Mouse (Mus musculus) adrenal gland, postnatal 14 days (tissue): ENCODE measurements around the gene Pnkd. TPM values are rescaled to one million over a fixed set of nuclear protein-coding genes. Genes with fewer than 3 reads are reported as not detected.
"Not testable (repeated sequence)": the region's sequence is repeated elsewhere in the genome, so short reads cannot be mapped to it uniquely, and the experiment has no call there.

Experiments
- DNase-seq: peaks from one replicate; pipeline ENCODE4 v3.0.0; 2021; ENCODE audit warnings: mixed read lengths
- total RNA-seq: library from RNA; stranded (reverse); gene quantifications from 2 replicates; pipeline ENCODE4 v1.2.3, GENCODE M21; 2021

Pnkd gene
- total RNA-seq, 1 experiment from 2014 or later = 115 TPM

- DNase-seq = peak; percentile 60
Observed at GRCm38 (mm10) chr1:74331046-74331681, 46.4 kb downstream of the Pnkd start.

- DNase-seq = peak; percentile 97
Observed at GRCm38 (mm10) chr1:74332241-74332763, 47.6 kb downstream of the Pnkd start.

DNA sequence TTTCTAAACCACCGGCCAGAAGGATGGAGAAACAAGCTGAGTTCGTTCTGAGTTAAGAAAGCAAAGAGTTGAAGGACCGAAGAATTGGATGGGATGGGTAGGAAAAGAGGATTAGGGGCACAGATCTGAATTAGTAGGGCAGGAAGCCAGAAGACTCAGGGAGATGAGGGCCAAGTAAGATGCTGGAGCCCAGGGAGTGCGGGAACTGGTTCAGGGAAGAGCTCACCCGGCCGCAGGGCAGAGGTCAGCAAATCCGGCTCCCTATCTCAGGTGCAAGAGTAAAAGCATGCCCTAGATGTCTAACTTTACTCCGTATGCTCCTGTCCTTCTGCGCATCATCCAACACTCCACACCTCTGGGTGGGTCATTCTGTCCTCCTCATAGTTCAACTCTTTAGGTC, 48.2 kb downstream of the Pnkd start:
- peak; percentile 12 for DNase-seq

DNA sequence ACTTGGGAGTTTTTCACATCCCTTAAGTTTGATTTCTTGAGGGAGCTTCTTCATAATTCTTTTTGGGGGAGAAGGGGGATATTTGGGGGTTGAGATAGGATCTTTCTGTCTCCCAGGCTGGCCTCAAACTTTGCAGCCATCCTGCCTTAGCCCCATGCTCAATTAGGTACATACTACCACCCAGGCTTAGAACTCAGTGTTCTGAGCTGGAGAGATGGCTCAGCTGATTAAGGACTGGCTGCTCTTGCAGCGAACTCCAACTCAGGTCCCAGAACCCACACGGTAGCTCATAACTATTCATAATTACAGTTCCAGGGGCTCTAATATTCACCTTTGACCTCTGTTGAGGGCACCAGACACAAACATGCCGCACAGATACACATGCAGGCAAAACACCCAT, 49.9 kb downstream of the Pnkd start:
- DNase-seq = no peak

DNA sequence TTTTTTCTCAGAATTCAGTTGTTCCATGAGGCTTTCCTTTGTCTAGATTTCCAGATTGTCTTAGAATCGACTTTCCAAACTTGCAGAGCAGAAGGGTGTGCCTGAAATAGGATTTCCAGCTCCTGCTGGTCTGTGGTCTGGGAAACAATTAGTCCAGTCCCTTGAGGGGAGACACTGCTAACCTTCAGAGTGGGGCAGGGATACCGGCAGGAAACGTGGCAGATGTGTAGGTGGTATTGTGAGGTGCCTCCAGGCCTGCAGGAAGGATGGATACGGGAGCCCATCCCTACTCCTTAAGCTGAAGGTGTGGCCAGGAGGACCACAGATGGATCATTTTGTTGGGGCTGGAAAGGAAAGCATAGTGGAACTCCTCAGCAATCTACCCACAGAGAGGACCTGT, 50.3 kb downstream of the Pnkd start:
- DNase-seq = no peak

DNA sequence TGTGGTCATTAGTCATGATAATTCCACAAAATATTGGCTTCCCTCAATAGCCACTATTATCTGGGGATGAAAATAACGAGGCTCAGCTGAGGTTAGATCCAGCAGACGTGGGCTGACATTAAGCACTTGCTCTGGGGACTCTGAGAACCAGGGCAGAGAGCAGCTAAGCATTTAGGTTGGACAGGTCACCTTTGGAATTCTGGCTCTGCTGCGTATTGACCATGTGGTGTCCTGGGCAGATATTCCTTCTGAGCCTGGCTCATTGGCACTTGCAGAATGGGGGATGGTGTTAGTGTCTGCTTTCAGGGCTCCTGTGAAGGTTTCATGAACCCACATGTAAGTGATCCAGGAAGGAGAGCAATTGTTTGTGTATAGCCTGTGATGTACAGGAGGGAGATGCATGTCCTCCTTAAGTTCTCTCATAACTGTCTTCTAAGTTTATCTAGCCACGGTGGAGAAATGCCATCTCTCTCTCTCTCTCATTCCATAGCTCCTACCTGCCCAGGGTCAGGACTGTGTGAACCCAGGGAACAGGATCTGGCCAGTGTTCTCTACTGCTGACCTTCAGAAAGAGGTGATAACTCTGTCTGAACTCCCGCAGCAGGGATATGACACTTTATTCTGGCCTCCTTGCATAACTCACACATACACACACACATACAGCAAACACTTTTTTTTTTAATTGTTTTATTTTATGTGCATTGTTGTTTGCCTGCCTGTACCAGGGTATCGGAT, 50.9 kb downstream of the Pnkd start:
- no peak for DNase-seq

- peak; percentile 43 for DNase-seq
Observed at GRCm38 (mm10) chr1:74337241-74337771, 52.6 kb downstream of the Pnkd start.

DNA sequence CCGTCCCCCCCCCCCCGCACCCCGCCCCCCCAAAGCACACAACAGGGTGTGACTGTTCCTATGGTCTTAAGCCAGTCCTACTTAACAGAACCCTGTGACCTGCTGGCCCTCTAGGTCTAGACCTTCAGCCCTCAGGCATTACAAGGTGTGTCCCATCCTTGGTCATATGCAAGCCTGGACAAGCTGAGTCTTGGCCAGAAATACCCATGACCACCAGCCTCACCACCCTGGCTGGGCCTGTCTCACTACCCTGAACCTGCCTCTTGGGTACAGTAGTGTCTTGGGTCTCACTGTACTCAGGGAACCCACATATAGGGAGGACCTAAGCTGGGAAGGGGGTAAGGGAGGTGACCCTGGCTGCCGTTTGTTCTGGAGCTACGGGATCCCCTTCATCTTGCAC, 53.3 kb downstream of the Pnkd start:
- DNase-seq = no peak

DNA sequence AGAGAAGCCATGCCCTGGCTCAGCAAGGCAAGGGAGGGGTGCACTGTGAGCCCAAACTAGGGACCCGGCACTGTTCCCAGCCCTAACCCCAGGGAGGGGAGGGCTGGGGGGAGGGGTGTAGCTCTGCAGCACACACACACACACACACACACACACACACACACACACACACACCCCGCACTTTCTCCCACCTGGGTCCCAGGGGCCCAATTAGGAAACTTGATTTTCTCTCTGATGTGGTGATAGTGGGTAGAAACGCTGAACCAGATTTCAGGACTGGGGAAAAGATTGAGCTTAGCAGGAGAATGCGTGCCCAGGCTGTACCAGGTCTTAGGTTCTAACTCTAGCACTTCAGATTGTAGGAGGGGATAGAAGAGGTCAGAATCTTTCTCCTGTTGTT, 53.9 kb downstream of the Pnkd start:
- no peak for DNase-seq

GRCm38 (mm10) chr1:74339917-74340316, 55.2 kb downstream of the Pnkd start:
- no peak for DNase-seq

DNA sequence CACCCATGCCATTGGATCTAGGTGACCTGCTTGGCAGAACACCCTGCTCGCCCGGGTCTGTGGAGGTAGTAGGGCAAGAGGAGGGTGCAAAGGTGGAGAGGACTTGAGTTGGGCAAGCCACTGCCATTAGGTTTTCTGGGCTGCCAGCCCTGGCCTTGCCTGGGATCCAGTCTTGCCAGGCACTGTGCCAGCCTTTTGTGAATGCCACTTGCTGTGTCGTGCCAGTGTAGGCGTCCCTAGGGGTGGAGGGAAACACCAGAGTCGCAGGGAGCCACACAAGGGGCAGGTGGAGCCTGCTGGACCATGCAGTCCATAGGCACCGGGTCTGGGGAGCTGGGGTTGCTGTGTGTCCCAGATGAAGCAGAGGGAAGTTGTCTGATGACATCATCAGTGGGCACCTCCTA, 55.6 kb downstream of the Pnkd start:
- DNase-seq = peak; percentile 92

DNA sequence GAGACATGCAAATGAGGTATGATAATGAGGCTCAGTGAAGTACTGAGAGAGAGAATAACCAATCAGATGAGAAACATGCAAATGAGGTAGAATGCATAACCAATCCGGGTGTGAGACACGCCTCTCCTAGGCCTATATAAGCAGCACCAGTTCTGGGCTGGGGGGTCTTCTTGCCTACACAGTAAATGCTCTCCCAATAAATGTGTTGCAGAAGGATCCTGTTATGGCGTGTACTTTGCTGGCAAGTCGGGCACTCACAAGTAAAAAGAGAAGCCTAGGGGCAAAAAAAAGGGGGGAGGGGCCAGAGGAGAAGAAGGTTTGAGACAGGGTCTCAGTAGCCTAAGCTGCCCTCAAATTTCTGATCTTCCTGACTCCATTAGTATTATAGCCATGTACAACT, 56.3 kb downstream of the Pnkd start:
- DNase-seq = not testable (repeated sequence)

DNA sequence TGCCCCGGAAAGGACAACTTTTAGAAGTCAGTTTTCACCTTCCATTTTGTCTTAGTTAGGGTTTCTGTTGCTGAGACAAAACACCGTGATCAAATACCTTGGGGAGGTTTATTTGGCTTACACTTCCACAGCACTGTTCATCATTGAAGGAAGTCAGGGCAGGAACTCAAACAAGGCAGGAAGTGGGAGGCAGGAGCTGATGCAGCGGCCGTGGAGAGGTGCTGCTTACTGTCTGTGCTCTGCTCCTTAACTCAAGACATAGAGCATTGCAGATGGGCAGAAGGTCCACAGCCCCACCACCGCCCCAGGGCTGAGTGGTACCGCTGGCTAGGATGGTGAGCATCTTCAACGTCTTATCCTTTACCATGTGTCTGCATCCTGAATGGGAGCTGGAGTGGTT, 57.2 kb downstream of the Pnkd start:
- DNase-seq = no peak

GRCm38 (mm10) chr1:74342308-74342707, 57.6 kb downstream of the Pnkd start:
- DNase-seq = no peak

- no peak for DNase-seq
Observed at GRCm38 (mm10) chr1:74343161-74343560, 58.4 kb downstream of the Pnkd start.

DNA sequence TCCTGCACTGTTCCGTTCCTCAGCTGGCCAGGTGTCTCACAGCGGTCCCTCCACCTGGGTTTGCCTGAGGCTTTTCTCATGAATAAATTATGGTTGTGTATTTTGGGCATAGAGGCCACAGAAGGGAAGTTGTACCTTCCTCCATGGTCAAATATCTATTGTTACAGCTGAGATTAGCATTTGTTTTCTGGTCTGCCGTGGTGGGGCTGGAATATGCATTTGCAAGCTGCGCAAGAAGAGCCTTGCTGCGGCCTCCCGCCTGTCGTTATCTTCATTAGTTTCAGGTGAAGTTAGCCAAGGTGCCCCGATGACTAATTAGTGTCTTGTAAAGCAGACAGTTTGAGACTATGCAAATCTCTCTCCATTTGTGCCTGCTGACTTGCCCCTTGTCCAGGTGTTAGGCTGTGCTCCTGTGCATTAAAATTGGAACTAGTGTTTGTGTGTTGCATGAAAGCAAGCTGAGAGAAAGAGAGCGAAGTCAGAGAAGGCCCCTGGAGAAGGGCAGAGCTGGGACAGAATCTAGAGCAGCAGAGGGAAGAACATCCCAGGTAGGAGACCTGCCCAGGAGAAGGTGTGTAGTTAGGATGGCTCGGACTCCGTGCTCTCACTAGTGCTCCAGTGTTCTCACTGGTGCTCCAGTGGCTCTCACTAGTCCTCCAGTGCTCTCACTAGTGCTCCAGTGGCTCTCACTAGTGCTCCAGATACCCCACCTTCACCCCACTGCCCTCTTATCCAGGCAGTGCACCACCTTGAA, 59.6 kb downstream of the Pnkd start:
- DNase-seq = no peak

DNA sequence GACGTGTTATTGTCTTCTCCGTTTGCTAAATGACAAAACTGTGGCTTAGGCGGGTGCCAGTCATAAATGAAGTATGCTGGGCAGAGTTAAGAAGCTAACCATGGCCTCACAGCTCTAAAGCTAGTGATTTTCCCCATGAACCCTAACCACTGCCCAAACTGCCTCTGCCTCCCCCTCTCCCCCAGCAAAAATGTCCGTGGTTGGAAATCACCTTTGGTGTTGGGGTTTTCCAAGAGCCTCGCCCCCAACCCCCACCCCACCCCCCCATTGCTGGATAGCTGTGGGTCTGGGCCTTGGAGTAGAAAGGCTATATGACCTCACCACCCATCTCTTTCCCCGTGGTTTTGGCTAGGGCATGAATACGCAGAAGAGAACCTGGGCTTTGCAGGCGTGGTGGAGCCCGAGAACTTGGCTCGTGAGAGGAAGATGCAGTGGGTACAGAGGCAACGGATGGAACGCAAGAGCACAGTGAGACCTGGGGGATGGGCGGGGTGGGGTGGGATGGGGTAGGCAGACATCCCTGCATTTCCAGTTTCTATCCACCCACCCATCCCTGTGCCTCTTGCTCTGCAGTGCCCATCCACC, 66.5 kb downstream of the Pnkd start:
- DNase-seq = no peak

GRCm38 (mm10) chr1:74352532-74353096, 67.9 kb downstream of the Pnkd start:
- peak; percentile 60 for DNase-seq

DNA sequence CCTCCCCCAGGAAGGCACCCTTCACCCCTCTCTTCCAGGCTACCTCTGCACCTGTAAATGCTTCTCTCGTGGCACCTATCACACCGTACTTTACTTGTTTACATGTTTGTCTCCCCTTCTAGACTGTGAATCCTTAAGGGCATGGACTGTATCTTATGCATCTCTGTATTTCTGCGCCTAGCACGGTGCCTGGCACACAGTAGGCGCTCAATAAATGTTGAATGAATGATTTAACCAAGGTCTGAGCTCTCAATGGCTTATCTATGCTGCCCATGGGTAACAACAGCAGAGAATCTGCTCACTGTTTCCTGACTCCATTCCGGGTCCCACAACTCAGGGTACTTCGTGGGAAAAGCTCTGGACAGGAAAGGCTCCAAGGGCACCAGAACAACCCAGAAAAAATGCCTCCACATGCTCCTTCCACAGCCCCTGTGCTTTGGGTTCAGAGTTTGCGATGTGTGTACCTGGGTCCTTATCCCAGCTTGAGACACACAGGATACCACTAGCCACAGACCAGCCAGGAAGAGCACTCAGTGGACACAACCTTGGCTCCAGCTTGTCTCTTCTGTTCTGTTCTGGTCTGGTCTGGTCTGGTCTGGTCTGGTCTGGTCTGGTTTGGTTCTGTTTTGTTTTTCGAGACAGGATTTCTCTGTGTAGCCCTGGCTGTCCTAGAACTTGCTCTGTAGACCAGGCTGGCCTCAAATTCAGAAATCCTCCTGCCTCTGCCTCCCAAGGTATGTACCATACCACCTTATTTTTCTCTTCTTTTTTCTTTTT, 68.9 kb downstream of the Pnkd start:
- no peak for DNase-seq

DNA sequence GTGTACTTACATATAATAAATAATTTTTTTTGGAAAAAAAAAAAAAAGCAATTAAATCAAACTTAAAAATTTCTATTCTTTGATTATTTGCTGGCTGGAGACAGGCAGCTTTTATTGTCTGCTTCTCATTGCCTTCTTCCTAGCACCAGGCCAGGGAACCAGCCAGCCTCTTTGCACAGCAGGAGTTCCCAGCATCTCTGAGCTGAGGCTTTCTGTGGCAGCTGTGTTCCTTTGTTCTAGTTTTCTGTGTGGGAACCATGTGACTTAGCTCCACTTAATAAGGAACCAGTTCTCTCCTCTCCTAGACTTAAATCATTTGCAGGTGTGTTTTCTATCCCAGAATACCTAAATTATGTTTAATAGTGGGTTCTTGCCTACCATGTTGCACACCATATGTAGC, 72.8 kb downstream of the Pnkd start:
- DNase-seq = no peak

GRCm38 (mm10) chr1:74359952-74360517, 75.3 kb downstream of the Pnkd start:
- no peak for DNase-seq
